Mouse (Mus musculus): ENCODE results near the gene Smarcd2. TPM values are rescaled to one million over a fixed set of nuclear protein-coding genes. Genes with fewer than 3 reads are reported as not detected.

Gene Smarcd2
- polyA plus RNA-seq, 1 experiment from 2014 or later, result 81.6 TPM

- H3K9me3 ChIP-seq, result no peaks in the 10 kb centered on the region
- H3K9ac ChIP-seq, result no peak overlapping the region
- H3K4me1 ChIP-seq, result peaks cover 48% of the 10 kb centered on the region
- ATAC-seq (ENCODE audit: borderline replicate concordance, extremely low read depth, low FRiP score, low TSS enrichment), result peak; percentile 40
- H3K36me3 ChIP-seq, result no peaks in the 10 kb centered on the region
- no peak overlapping the region; the same call in 1 of the 2 replicates for H3K4me2 ChIP-seq
- no peak overlapping the region for H3K4me3 ChIP-seq
- no peaks in the 10 kb centered on the region for H3K27me3 ChIP-seq
- 39% methylated on average over 7 of the region's 7 CpGs for WGBS
- H3K27ac ChIP-seq, result peak overlapping the region; percentile 87
Measured at GRCm38 (mm10) chr11:106274971-106275411, 2.2 kb upstream of the Smarcd2 start.

GRCm38 (mm10) chr11:106274374-106274773, 1.6 kb upstream of the Smarcd2 start:
- Histone ChIP-seq H3K4me3 (no peak overlapping the region), H3K9me3 (no peaks in the 10 kb centered on the region), H3K4me2 (no peak overlapping the region), H3K4me1 (peaks cover 51% of the 10 kb centered on the region), H3K9ac (no peak overlapping the region), H3K36me3 (no peaks in the 10 kb centered on the region), H3K27ac (peak overlapping the region; percentile 87), H3K27me3 (no peaks in the 10 kb centered on the region)
- 84% methylated on average over 1 of the region's 1 CpGs for WGBS
- no peak for ATAC-seq (ENCODE audit: borderline replicate concordance, extremely low read depth, low FRiP score, low TSS enrichment)

GRCm38 (mm10) chr11:106273811-106274210, 1.0 kb upstream of the Smarcd2 start:
- Histone ChIP-seq H3K27ac (peak overlapping the region; percentile 87), H3K36me3 (no peaks in the 10 kb centered on the region), H3K9me3 (no peaks in the 10 kb centered on the region), H3K4me3 (peak overlapping the region; percentile 90; the same call in 1 of the 2 replicates), H3K4me1 (peaks cover 57% of the 10 kb centered on the region), H3K9ac (no peak overlapping the region), H3K27me3 (no peaks in the 10 kb centered on the region), H3K4me2 (peak overlapping the region; percentile 78; the same call in 1 of the 2 replicates)
- 93% methylated on average over 6 of the region's 6 CpGs for WGBS
- no peak for ATAC-seq (ENCODE audit: borderline replicate concordance, extremely low read depth, low FRiP score, low TSS enrichment)

- Histone ChIP-seq H3K9ac (peak overlapping the region; percentile 56), H3K27me3 (no peaks in the 10 kb centered on the region), H3K36me3 (no peaks in the 10 kb centered on the region), H3K4me2 (peak overlapping the region; percentile 78), H3K9me3 (no peaks in the 10 kb centered on the region), H3K27ac (peak overlapping the region; percentile 87), H3K4me3 (peak overlapping the region; percentile 90), H3K4me1 (peaks cover 62% of the 10 kb centered on the region)
- no peak for ATAC-seq (ENCODE audit: borderline replicate concordance, extremely low read depth, low FRiP score, low TSS enrichment)
- 7% methylated on average over 16 of the region's 16 CpGs for WGBS
Measured at GRCm38 (mm10) chr11:106273311-106273684, 526 bp upstream of the Smarcd2 start.

- H3K9ac ChIP-seq, result peak overlapping the region; percentile 96
- peak; percentile 27 for ATAC-seq (ENCODE audit: borderline replicate concordance, extremely low read depth, low FRiP score, low TSS enrichment)
- peaks cover 7% of the 10 kb centered on the region for H3K36me3 ChIP-seq
- WGBS, result 1% methylated on average over 41 of the region's 41 CpGs
- peaks cover 74% of the 10 kb centered on the region for H3K4me1 ChIP-seq
- H3K4me2 ChIP-seq, result peak overlapping the region; percentile 71
- H3K9me3 ChIP-seq, result no peaks in the 10 kb centered on the region
- H3K27me3 ChIP-seq, result no peaks in the 10 kb centered on the region
- peak overlapping the region; percentile 90 for H3K4me3 ChIP-seq
- H3K27ac ChIP-seq, result peak overlapping the region; percentile 98
Measured at GRCm38 (mm10) chr11:106271794-106272643, 753 bp downstream of the Smarcd2 start.

- H3K4me2 ChIP-seq, result peak overlapping the region; percentile 71
- WGBS, result 21% methylated on average over 5 of the region's 5 CpGs
- no peaks in the 10 kb centered on the region for H3K27me3 ChIP-seq
- peak overlapping the region; percentile 96 for H3K9ac ChIP-seq
- no peaks in the 10 kb centered on the region for H3K9me3 ChIP-seq
- peaks cover 72% of the 10 kb centered on the region for H3K4me1 ChIP-seq
- peak overlapping the region; percentile 90 for H3K4me3 ChIP-seq
- peaks cover 15% of the 10 kb centered on the region for H3K36me3 ChIP-seq
- peak overlapping the region; percentile 98 for H3K27ac ChIP-seq
- no peak for ATAC-seq (ENCODE audit: borderline replicate concordance, extremely low read depth, low FRiP score, low TSS enrichment)
Measured at GRCm38 (mm10) chr11:106271131-106271793, 1.5 kb downstream of the Smarcd2 start.

- Histone ChIP-seq H3K4me1 (peaks cover 52% of the 10 kb centered on the region), H3K9me3 (no peaks in the 10 kb centered on the region), H3K9ac (peak overlapping the region; percentile 35), H3K36me3 (peaks cover 37% of the 10 kb centered on the region), H3K27me3 (no peaks in the 10 kb centered on the region), H3K27ac (peak overlapping the region; percentile 82), H3K4me3 (peak overlapping the region; percentile 20), H3K4me2 (peak overlapping the region; percentile 49)
- ATAC-seq (ENCODE audit: borderline replicate concordance, extremely low read depth, low FRiP score, low TSS enrichment), result no peak
- 26% methylated on average over 3 of the region's 3 CpGs for WGBS
Measured at GRCm38 (mm10) chr11:106269060-106269431, 3.7 kb downstream of the Smarcd2 start.

GRCm38 (mm10) chr11:106268326-106269059, 4.3 kb downstream of the Smarcd2 start:
- Histone ChIP-seq H3K9ac (peak overlapping the region; percentile 35), H3K4me2 (peak overlapping the region; percentile 49), H3K4me1 (peaks cover 47% of the 10 kb centered on the region), H3K27ac (peak overlapping the region; percentile 82), H3K4me3 (peak overlapping the region; percentile 20), H3K9me3 (no peaks in the 10 kb centered on the region), H3K27me3 (no peaks in the 10 kb centered on the region), H3K36me3 (peaks cover 43% of the 10 kb centered on the region)
- WGBS, result 25% methylated on average over 8 of the region's 8 CpGs
- no peak for ATAC-seq (ENCODE audit: borderline replicate concordance, extremely low read depth, low FRiP score, low TSS enrichment)

GRCm38 (mm10) chr11:106267871-106268270, 4.9 kb downstream of the Smarcd2 start:
- Histone ChIP-seq H3K36me3 (peaks cover 49% of the 10 kb centered on the region), H3K27ac (peak overlapping the region; percentile 82), H3K4me3 (0 out of 2 replicates have a peak overlapping the region, but pooled peaks have one; percentile 20), H3K4me1 (peaks cover 43% of the 10 kb centered on the region), H3K9me3 (no peaks in the 10 kb centered on the region), H3K9ac (no peak overlapping the region), H3K27me3 (no peaks in the 10 kb centered on the region), H3K4me2 (peak overlapping the region; percentile 49)
- 61% methylated on average over 5 of the region's 5 CpGs for WGBS
- ATAC-seq (ENCODE audit: borderline replicate concordance, extremely low read depth, low FRiP score, low TSS enrichment), result no peak

GRCm38 (mm10) chr11:106267311-106267852, 5.4 kb downstream of the Smarcd2 start:
- Histone ChIP-seq H3K27ac (peak overlapping the region; percentile 82; the same call in 1 of the 2 replicates), H3K9ac (no peak overlapping the region), H3K4me1 (peaks cover 43% of the 10 kb centered on the region), H3K9me3 (no peaks in the 10 kb centered on the region), H3K4me3 (no peak overlapping the region), H3K36me3 (peaks cover 54% of the 10 kb centered on the region), H3K4me2 (0 out of 2 replicates have a peak overlapping the region, but pooled peaks have one; percentile 49), H3K27me3 (no peaks in the 10 kb centered on the region)
- WGBS, result 67% methylated on average over 15 of the region's 15 CpGs
- ATAC-seq (ENCODE audit: borderline replicate concordance, extremely low read depth, low FRiP score, low TSS enrichment), result no peak

GRCm38 (mm10) chr11:106266431-106266830, 6.3 kb downstream of the Smarcd2 start:
- 87% methylated on average over 10 of the region's 10 CpGs for WGBS
- no peak overlapping the region for H3K4me2 ChIP-seq
- no peak overlapping the region for H3K4me3 ChIP-seq
- H3K36me3 ChIP-seq, result peaks cover 63% of the 10 kb centered on the region
- no peaks in the 10 kb centered on the region for H3K9me3 ChIP-seq
- no peak overlapping the region for H3K27ac ChIP-seq
- no peak overlapping the region for H3K9ac ChIP-seq
- ATAC-seq (ENCODE audit: borderline replicate concordance, extremely low read depth, low FRiP score, low TSS enrichment), result no peak
- peaks cover 41% of the 10 kb centered on the region for H3K4me1 ChIP-seq
- no peaks in the 10 kb centered on the region for H3K27me3 ChIP-seq
